Comparison of ENCODE assay signal across 25 mouse cellular contexts in the genomic region with DNA sequence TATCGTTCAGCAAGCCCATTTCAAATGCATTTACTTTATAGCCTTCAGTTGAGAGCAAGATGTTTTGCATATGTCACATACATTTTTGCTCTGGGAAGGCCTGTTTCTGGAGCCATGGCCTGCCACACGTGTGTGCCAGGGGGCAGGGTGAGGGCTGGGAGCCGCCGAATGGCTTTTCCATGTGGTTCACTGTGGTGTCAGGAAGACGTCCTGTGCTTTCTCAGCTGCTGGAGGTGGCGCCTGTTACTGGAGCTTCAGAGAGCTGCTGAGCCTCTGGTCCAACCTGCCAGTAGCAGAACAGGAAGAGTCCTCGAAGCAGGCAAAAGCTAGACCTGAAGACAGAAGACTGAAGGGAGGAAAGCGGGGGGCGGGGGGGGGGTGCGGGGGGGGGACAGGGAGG.
A peak's percentile ranks its signal among the peaks of the same experiment; 100 is the strongest.
DNase-seq lines count a peak whose midpoint lies in the region; ATAC-seq and TF ChIP-seq lines count a peak whose summit lies in the region.
"Had no signal": no experiment of that assay in that cellular context is flagged by ENCODE, and none has a peak within 500 bp of the region (broad histone marks: within the 10 kb centered on the region; RNA-seq: fewer than 3 reads in every experiment).

No protein-coding gene starts in this region.

- no peaks in the 10 kb centered on the region; the same call in 1 of the 2 replicates for H3K4me1 ChIP-seq in hindbrain, postnatal 0 days (ENCODE audit: insufficient read depth, low read length)
- no peaks in the 10 kb centered on the region for H3K4me1 ChIP-seq in hindbrain, embryonic 14.5 days (replicated peaks; ENCODE audit: control insufficient read depth, insufficient read depth, low read length)
- H3K4me1 ChIP-seq in limb, embryonic 12.5 days (replicated peaks), result peaks cover 70% of the 10 kb centered on the region
- H3K4me1 ChIP-seq in neural tube, embryonic 11.5 days (ENCODE audit: control insufficient read depth, insufficient read depth, low read length), result no peaks in the 10 kb centered on the region
- H3K4me1 ChIP-seq: megakaryocyte, embryonic 14.5 days; midbrain, embryonic 13.5 days had no signal

- no peak overlapping the region for H3K4me3 ChIP-seq in hindbrain, postnatal 0 days (ENCODE audit: low read length)
- H3K4me3 ChIP-seq in hindbrain, embryonic 14.5 days (replicated peaks; ENCODE audit: low read length), result no peak overlapping the region
- no peak overlapping the region for H3K4me3 ChIP-seq in limb, embryonic 12.5 days (replicated peaks)
- no peak overlapping the region for H3K4me3 ChIP-seq in neural tube, embryonic 11.5 days (ENCODE audit: low read depth, low read length)
- H3K4me3 ChIP-seq: megakaryocyte, embryonic 14.5 days; midbrain, embryonic 13.5 days had no signal

- H3K27ac ChIP-seq in hindbrain, postnatal 0 days, result no peak overlapping the region
- no peak overlapping the region for H3K27ac ChIP-seq in hindbrain, embryonic 14.5 days
- peak overlapping the region; percentile 67 for H3K27ac ChIP-seq in limb, embryonic 12.5 days
- H3K27ac ChIP-seq in neural tube, embryonic 11.5 days (ENCODE audit: low read depth, low read length), result no peak overlapping the region
- H3K27ac ChIP-seq: midbrain, embryonic 13.5 days had no signal

- no peaks in the 10 kb centered on the region for H3K27me3 ChIP-seq in hindbrain, postnatal 0 days (ENCODE audit: insufficient read depth, low read length)
- H3K27me3 ChIP-seq in hindbrain, embryonic 14.5 days (ENCODE audit: control insufficient read depth, insufficient read depth, low read length), result no peaks in the 10 kb centered on the region
- no peaks in the 10 kb centered on the region for H3K27me3 ChIP-seq in limb, embryonic 12.5 days
- H3K27me3 ChIP-seq in neural tube, embryonic 11.5 days (ENCODE audit: control insufficient read depth, insufficient read depth, low read length), result no peaks in the 10 kb centered on the region
- H3K27me3 ChIP-seq: megakaryocyte, embryonic 14.5 days; midbrain, embryonic 13.5 days had no signal

- no peak overlapping the region for H3K9ac ChIP-seq in hindbrain, postnatal 0 days (replicated peaks; ENCODE audit: low read length)
- H3K9ac ChIP-seq in hindbrain, embryonic 14.5 days, result no peak overlapping the region
- H3K9ac ChIP-seq in limb, embryonic 12.5 days (replicated peaks), result no peak overlapping the region
- no peak overlapping the region for H3K9ac ChIP-seq in neural tube, embryonic 11.5 days (ENCODE audit: low read length)
- H3K9ac ChIP-seq: midbrain, embryonic 13.5 days had no signal

- no peak for ATAC-seq in cerebellum, adult (ENCODE audit: insufficient number of reproducible peaks, low FRiP score, low TSS enrichment)
- ATAC-seq in hindbrain, postnatal 0 days, result peak; percentile 55; the same call in 1 of the 2 replicates
- no peak for ATAC-seq in hindbrain, embryonic 14.5 days (ENCODE audit: low FRiP score)
- ATAC-seq in limb, embryonic 12.5 days (ENCODE audit: insufficient number of reproducible peaks, insufficient read depth, low FRiP score, low TSS enrichment, low read depth), result no peak
- no peak for ATAC-seq in neural tube, embryonic 11.5 days (ENCODE audit: insufficient read depth, low FRiP score, low TSS enrichment)
- ATAC-seq: forebrain, embryonic 14.5 days; intestine, postnatal 0 days; midbrain, embryonic 13.5 days had no signal

- no peak for TF ChIP-seq CTCF in hindbrain, postnatal 0 days (IDR thresholded peaks at IDR 0.05; ENCODE audit: low read depth)

- no peaks in the 10 kb centered on the region for H3K36me3 ChIP-seq in hindbrain, postnatal 0 days (ENCODE audit: insufficient read depth, low read length)
- no peaks in the 10 kb centered on the region for H3K36me3 ChIP-seq in hindbrain, embryonic 14.5 days (replicated peaks; ENCODE audit: control insufficient read depth, insufficient read depth)
- no peaks in the 10 kb centered on the region for H3K36me3 ChIP-seq in limb, embryonic 12.5 days
- no peaks in the 10 kb centered on the region for H3K36me3 ChIP-seq in neural tube, embryonic 11.5 days (ENCODE audit: control insufficient read depth, insufficient read depth, low read length)
- H3K36me3 ChIP-seq: G1E; midbrain, embryonic 13.5 days had no signal

- no peak overlapping the region for H3K4me2 ChIP-seq in hindbrain, postnatal 0 days (ENCODE audit: low read depth, low read length)
- H3K4me2 ChIP-seq in hindbrain, embryonic 14.5 days (replicated peaks), result no peak overlapping the region
- H3K4me2 ChIP-seq in limb, embryonic 12.5 days, result no peak overlapping the region
- no peak overlapping the region for H3K4me2 ChIP-seq in neural tube, embryonic 11.5 days (ENCODE audit: low read depth)
- H3K4me2 ChIP-seq: heart, embryonic 11.5 days; midbrain, embryonic 13.5 days had no signal

- WGBS in hindbrain, postnatal 0 days, result 54% methylated on average over 7 of the region's 10 CpGs
- 67% methylated on average over 7 of the region's 10 CpGs for WGBS in hindbrain, embryonic 14.5 days
- 23% methylated on average over 7 of the region's 10 CpGs for whole genome bisulfite sequencing in limb, embryonic 12.5 days
- 44% methylated on average over 7 of the region's 10 CpGs for WGBS in neural tube, embryonic 11.5 days

- no peaks in the 10 kb centered on the region for H3K9me3 ChIP-seq in hindbrain, postnatal 0 days (ENCODE audit: low read length)
- no peaks in the 10 kb centered on the region for H3K9me3 ChIP-seq in hindbrain, embryonic 14.5 days (ENCODE audit: control insufficient read depth, low read length)
- no peaks in the 10 kb centered on the region for H3K9me3 ChIP-seq in limb, embryonic 12.5 days
- H3K9me3 ChIP-seq in neural tube, embryonic 11.5 days (ENCODE audit: control insufficient read depth, low read length), result no peaks in the 10 kb centered on the region
- H3K9me3 ChIP-seq: G1E; megakaryocyte, embryonic 14.5 days; midbrain, embryonic 13.5 days had no signal

- DNase-seq in cerebellum, postnatal 14 days, result peak; percentile 30 to 32
- no peak for DNase-seq in hindbrain, postnatal 0 days (ENCODE audit: low spot score)
- DNase-seq in hindbrain, embryonic 14.5 days (ENCODE audit: low spot score), result no peak
- peak; percentile 14 for DNase-seq in neural tube, embryonic 11.5 days (ENCODE audit: low spot score)
- no peak for DNase-seq in cerebellum, postnatal 4 days (ENCODE audit: low spot score in 2 of 2)
- no peak for DNase-seq in thymus, adult 18-20 months
- DNase-seq: adrenal gland, adult 8-10 months; cerebellum, adult 11 months; cerebellum, adult 9-10 months; gastrocnemius, postnatal 36 days; heart, adult 18-20 months; heart, postnatal 36 days; kidney, adult 9 months; kidney, postnatal 14 days; lung, postnatal 36 days; right cerebral cortex, postnatal 25 days; thymus, postnatal 25 days had no signal

Comparison
In these comparisons a context has a peak if more than half of its experiments do, and no peak if none do; other contexts are left out.
1. DNase-seq: peak in cerebellum, postnatal 14 days (2 of 2) and neural tube, embryonic 11.5 days (single experiment); none in hindbrain, postnatal 0 days (single experiment), hindbrain, embryonic 14.5 days (single experiment), cerebellum, postnatal 4 days (0 of 2) and thymus, adult 18-20 months (0 of 2).